Mouse (Mus musculus) embryonic facial prominence, embryonic 10.5 days (tissue): ENCODE results near the gene Fitm1. TPM values are rescaled to one million over a fixed set of nuclear protein-coding genes. Genes with fewer than 3 reads are reported as not detected.

Experiments
- DNase-seq: peaks from one replicate; pipeline ENCODE4 v3.0.0-alpha.2; 2017; ENCODE audit warnings: low spot score
- H3K27ac ChIP-seq: fragments of 300-500 bp; sonication (generic); replicated peaks from 2 replicates; pipeline ENCODE4 v1.5.1; 2016; ENCODE audit warnings: mild to moderate bottlenecking
- H3K27me3 ChIP-seq: fragments of 300-500 bp; sonication (generic); replicated peaks from 2 replicates; pipeline ENCODE4 v1.6.1; 2016; ENCODE audit warnings: low read depth, mild to moderate bottlenecking; ENCODE audit not compliant: poor library complexity, severe bottlenecking
- H3K36me3 ChIP-seq: fragments of 300-500 bp; sonication (generic); replicated peaks from 2 replicates; pipeline ENCODE4 v1.6.1; 2016; ENCODE audit warnings: mild to moderate bottlenecking, moderate library complexity
- H3K4me1 ChIP-seq: fragments of 300-500 bp; sonication (generic); 2 replicates; pipeline ENCODE4 v1.6.1; 2016
- H3K4me3 ChIP-seq: fragments of 300-500 bp; sonication (generic); 2 replicates; pipeline ENCODE4 v1.5.1; 2016; ENCODE audit warnings: mild to moderate bottlenecking, moderate library complexity
- H3K9me3 ChIP-seq: fragments of 300-500 bp; sonication (generic); 2 replicates; pipeline ENCODE4 v1.6.1; 2016; ENCODE audit warnings: mild to moderate bottlenecking
- WGBS: fragments of 180-500 bp; shearing (Covaris S2); methylation state at CpG from one replicate; pipeline ENCODE4 v1.1.7; 2016; 5-methylcytosine and 5-hydroxymethylcytosine counted together
- polyA plus RNA-seq: library from polyadenylated mRNA; unstranded; fragments of >200 nt; fragmentation: Nextera tagmentation; extraction: Ambion mirVana; gene quantifications from 2 replicates; pipeline ENCODE4 v1.2.1, GENCODE M21; 2016

Fitm1 gene
- 0.62 and 1.1 TPM in 2 replicates for polyA plus RNA-seq

GRCm38 (mm10) chr14:55575302-55575701, at the start of gene Fitm1:
Gene Fitm1 (plus strand): TSS chr14:55575617.
- Histone ChIP-seq H3K27ac (peak within 1 kb of the TSS; percentile 54; the same call in 1 of the 2 replicates), H3K27me3 (no peaks in the 10 kb centered on the region), H3K9me3 (no peaks in the 10 kb centered on the region), H3K36me3 (peaks cover 10% of the 10 kb centered on the region), H3K4me1 (peaks cover 29% of the 10 kb centered on the region), H3K4me3 (0 out of 2 replicates have a peak within 1 kb of the TSS, but pooled peaks have one; percentile 5)
- no peak for DNase-seq
- WGBS, result 77% methylated on average over 8 of the region's 8 CpGs

- no peak for DNase-seq
- Histone ChIP-seq H3K9me3 (no peaks in the 10 kb centered on the region), H3K27me3 (peaks cover 48% of the 10 kb centered on the region), H3K36me3 (no peaks in the 10 kb centered on the region), H3K4me3 (no peak overlapping the region), H3K27ac (no peak overlapping the region), H3K4me1 (no peaks in the 10 kb centered on the region)
- 80% methylated on average over 2 of the region's 2 CpGs for WGBS
These were observed 48.7 kb upstream of the Fitm1 start for GRCm38 (mm10) chr14:55526674-55527073.

GRCm38 (mm10) chr14:55527940-55528339, 47.5 kb upstream of the Fitm1 start:
- H3K27me3 ChIP-seq, result peaks cover 35% of the 10 kb centered on the region
- DNase-seq, result peak; percentile 26
- H3K9me3 ChIP-seq, result no peaks in the 10 kb centered on the region
- no peak overlapping the region for H3K27ac ChIP-seq
- no peaks in the 10 kb centered on the region for H3K4me1 ChIP-seq
- H3K36me3 ChIP-seq, result no peaks in the 10 kb centered on the region
- 22% methylated on average over 3 of the region's 3 CpGs for WGBS
- no peak overlapping the region for H3K4me3 ChIP-seq

- DNase-seq, result peak; percentile 43
- H3K4me3 ChIP-seq, result no peak overlapping the region
- 54% methylated on average over 6 of the region's 6 CpGs for WGBS
- 0 out of 2 replicates have a peak, but pooled peaks cover 6% of the 10 kb centered on the region for H3K27me3 ChIP-seq
- H3K4me1 ChIP-seq, result peaks cover 18% of the 10 kb centered on the region
- H3K27ac ChIP-seq, result no peak overlapping the region
- no peaks in the 10 kb centered on the region for H3K36me3 ChIP-seq
- no peaks in the 10 kb centered on the region for H3K9me3 ChIP-seq
These were observed 39.2 kb upstream of the Fitm1 start for GRCm38 (mm10) chr14:55536116-55536745.

GRCm38 (mm10) chr14:55540067-55540786, 35.2 kb upstream of the Fitm1 start, which contains the start of gene Pck2:
Gene Pck2 (plus strand): TSS chr14:55540266.
- peak within 1 kb of the TSS; percentile 75 for H3K4me3 ChIP-seq
- peak; percentile 90 for DNase-seq
- H3K36me3 ChIP-seq, result peaks cover 28% of the 10 kb centered on the region
- peak within 1 kb of the TSS; percentile 88 for H3K27ac ChIP-seq
- no peaks in the 10 kb centered on the region for H3K9me3 ChIP-seq
- H3K27me3 ChIP-seq, result 0 out of 2 replicates have a peak, but pooled peaks cover 6% of the 10 kb centered on the region
- under 1% methylated on average over 32 of the region's 32 CpGs for WGBS
- H3K4me1 ChIP-seq, result peaks cover 21% of the 10 kb centered on the region

- DNase-seq, result peak; percentile 66
- H3K27me3 ChIP-seq, result 0 out of 2 replicates have a peak, but pooled peaks cover 6% of the 10 kb centered on the region
- 6% methylated on average over 10 of the region's 10 CpGs for WGBS
- peaks cover 21% of the 10 kb centered on the region for H3K4me1 ChIP-seq
- H3K9me3 ChIP-seq, result no peaks in the 10 kb centered on the region
- peak overlapping the region; percentile 75 for H3K4me3 ChIP-seq
- peak overlapping the region; percentile 88 for H3K27ac ChIP-seq
- H3K36me3 ChIP-seq, result peaks cover 33% of the 10 kb centered on the region
These were observed 34.6 kb upstream of the Fitm1 start for GRCm38 (mm10) chr14:55540787-55541321.

- 0 out of 2 replicates have a peak, but pooled peaks cover 6% of the 10 kb centered on the region for H3K27me3 ChIP-seq
- no peak for DNase-seq
- peaks cover 21% of the 10 kb centered on the region for H3K4me1 ChIP-seq
- no peaks in the 10 kb centered on the region for H3K9me3 ChIP-seq
- no peak overlapping the region for H3K4me3 ChIP-seq
- H3K36me3 ChIP-seq, result peaks cover 46% of the 10 kb centered on the region
- no peak overlapping the region for H3K27ac ChIP-seq
- WGBS, result 96% methylated on average over 12 of the region's 12 CpGs
These were observed 33.1 kb upstream of the Fitm1 start for GRCm38 (mm10) chr14:55542268-55542667.

GRCm38 (mm10) chr14:55544334-55544733, 31.1 kb upstream of the Fitm1 start:
- peaks cover 66% of the 10 kb centered on the region for H3K36me3 ChIP-seq
- 94% methylated on average over 9 of the region's 9 CpGs for WGBS
- no peaks in the 10 kb centered on the region for H3K9me3 ChIP-seq
- DNase-seq, result no peak
- H3K4me1 ChIP-seq, result peaks cover 21% of the 10 kb centered on the region
- no peak overlapping the region for H3K27ac ChIP-seq
- H3K27me3 ChIP-seq, result no peaks in the 10 kb centered on the region
- no peak overlapping the region for H3K4me3 ChIP-seq

GRCm38 (mm10) chr14:55550191-55550590, 25.2 kb upstream of the Fitm1 start:
- Histone ChIP-seq H3K4me1 (no peaks in the 10 kb centered on the region), H3K27ac (no peak overlapping the region), H3K27me3 (no peaks in the 10 kb centered on the region), H3K9me3 (no peaks in the 10 kb centered on the region), H3K4me3 (no peak overlapping the region), H3K36me3 (peaks cover 41% of the 10 kb centered on the region)
- 88% methylated on average over 6 of the region's 6 CpGs for WGBS
- DNase-seq, result no peak

- no peak for DNase-seq
- Histone ChIP-seq H3K27me3 (no peaks in the 10 kb centered on the region), H3K9me3 (no peaks in the 10 kb centered on the region), H3K4me3 (no peak overlapping the region), H3K27ac (no peak overlapping the region), H3K36me3 (peaks cover 31% of the 10 kb centered on the region), H3K4me1 (no peaks in the 10 kb centered on the region)
- 74% methylated on average over 5 of the region's 5 CpGs for WGBS
These were observed 24.1 kb upstream of the Fitm1 start for GRCm38 (mm10) chr14:55551347-55551746.

- Histone ChIP-seq H3K27me3 (no peaks in the 10 kb centered on the region), H3K4me1 (peaks cover under 1% of the 10 kb centered on the region; the same call in 1 of the 2 replicates), H3K4me3 (no peak overlapping the region), H3K36me3 (peaks cover 28% of the 10 kb centered on the region), H3K9me3 (no peaks in the 10 kb centered on the region), H3K27ac (no peak overlapping the region)
- no peak for DNase-seq
- 91% methylated on average over 8 of the region's 8 CpGs for WGBS
These were observed 23.6 kb upstream of the Fitm1 start for GRCm38 (mm10) chr14:55551794-55552193.

- H3K4me1 ChIP-seq, result peaks cover 10% of the 10 kb centered on the region
- DNase-seq, result no peak
- H3K27ac ChIP-seq, result no peak overlapping the region
These were observed 20.8 kb upstream of the Fitm1 start for GRCm38 (mm10) chr14:55554635-55555034.

More at GRCm38 (mm10) chr14:55554635-55555034, 20.8 kb upstream of the Fitm1 start:
- H3K36me3 ChIP-seq, result no peaks in the 10 kb centered on the region; the same call in 1 of the 2 replicates
- H3K9me3 ChIP-seq, result no peaks in the 10 kb centered on the region
- H3K4me3 ChIP-seq, result no peak overlapping the region
- no peaks in the 10 kb centered on the region for H3K27me3 ChIP-seq
